Mouse (Mus musculus): ENCODE measurements around the gene Prss28. TPM values are rescaled to one million over a fixed set of nuclear protein-coding genes. Genes with fewer than 3 reads are reported as not detected.

Prss28 gene
- polyA plus RNA-seq, 1 experiment = not detected

DNA sequence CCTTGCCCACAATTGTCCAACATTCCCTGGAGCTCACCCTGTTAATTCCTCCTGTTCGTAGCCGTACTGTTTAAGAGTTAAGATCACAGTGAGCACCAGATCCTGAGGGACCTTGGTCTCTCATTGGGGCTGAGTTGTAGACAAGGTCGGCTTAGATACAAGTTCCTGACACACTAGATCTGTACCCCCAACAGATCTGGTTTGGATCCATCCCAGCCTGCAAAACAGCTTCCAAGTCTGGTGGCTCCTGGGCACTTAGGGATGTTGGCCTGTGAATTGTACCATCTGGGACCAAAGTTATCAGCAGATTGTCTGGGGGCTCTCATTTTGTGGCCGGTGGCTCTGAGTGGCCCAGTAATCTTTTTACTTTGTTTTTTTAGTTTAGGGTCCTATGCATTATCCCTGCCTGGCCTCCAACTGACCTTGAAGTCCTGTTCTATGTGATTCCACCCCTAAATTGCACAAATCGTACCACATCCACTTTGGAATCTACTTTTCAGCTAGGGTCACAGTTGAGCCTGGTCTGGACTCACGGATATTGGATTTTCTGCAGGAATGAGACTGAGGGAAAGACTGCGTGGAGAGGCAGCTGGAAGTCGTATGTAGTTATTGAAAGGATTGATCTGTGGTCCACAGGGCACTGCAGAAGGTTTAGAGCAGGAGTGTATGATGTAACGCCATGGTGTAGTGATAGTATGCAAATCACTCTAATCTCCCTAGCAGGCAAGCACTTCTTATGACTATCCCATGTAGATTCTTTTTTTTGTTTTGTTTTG is 33.7 kb upstream of the Prss28 start, which contains the start of gene Ube2i:
TSS of gene Ube2i (minus strand) at position 52 of the 776 bp plus-strand sequence.
- Histone ChIP-seq H3K36me3 (ENCODE audit: control insufficient read depth, insufficient read depth, low read length) (no peaks in the 10 kb centered on the region), H3K4me3 (ENCODE audit: low read depth, low read length) (peak within 1 kb of the TSS; percentile 88), H3K27me3 (ENCODE audit: control insufficient read depth, insufficient read depth, low read length) (no peaks in the 10 kb centered on the region), H3K27ac (ENCODE audit: insufficient read depth, low read depth, low read length) (peak within 1 kb of the TSS; percentile 99), H3K4me1 (ENCODE audit: control insufficient read depth, insufficient read depth, insufficient read length, low read length) (peaks cover 17% of the 10 kb centered on the region; the same call in 1 of the 2 replicates)
- WGBS = 79% methylated on average over 9 of the region's 9 CpGs
- TF ChIP-seq CTCF (IDR thresholded peaks at IDR 0.05; ENCODE audit: extremely low read depth, insufficient read length, insufficient replicate concordance, low read depth, low read length) (no peak), POLR2A (IDR thresholded peaks at IDR 0.05; ENCODE audit: low read depth, low read length) (no peak)

DNA sequence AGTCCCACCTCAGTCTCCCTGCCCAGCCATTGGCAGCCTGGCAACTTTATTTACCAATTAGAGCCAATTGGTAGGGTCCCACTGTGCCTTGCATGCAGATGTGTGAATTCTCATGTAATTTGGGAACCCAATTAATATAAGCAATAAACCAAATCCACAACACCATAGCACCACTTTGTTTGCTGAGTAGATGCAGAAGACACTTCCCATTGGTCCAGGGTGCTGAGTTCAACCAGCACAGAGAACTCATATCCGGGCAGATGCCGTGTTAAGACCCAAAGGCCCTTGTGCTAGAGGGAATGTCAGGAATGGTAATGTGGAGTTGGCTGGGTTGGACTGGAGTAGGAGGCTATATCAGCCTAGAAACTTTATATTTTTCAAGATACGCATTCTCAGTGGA is 32.6 kb upstream of the Prss28 start:
- H3K36me3 ChIP-seq (ENCODE audit: control insufficient read depth, insufficient read depth, low read length) = no peaks in the 10 kb centered on the region
- H3K4me1 ChIP-seq (ENCODE audit: control insufficient read depth, insufficient read depth, insufficient read length, low read length) = peaks cover 12% of the 10 kb centered on the region; the same call in 1 of the 2 replicates
- TF ChIP-seq POLR2A (IDR thresholded peaks at IDR 0.05; ENCODE audit: low read depth, low read length) = no peak
- H3K27ac ChIP-seq (ENCODE audit: insufficient read depth, low read depth, low read length) = no peak overlapping the region
- H3K27me3 ChIP-seq (ENCODE audit: control insufficient read depth, insufficient read depth, low read length) = no peaks in the 10 kb centered on the region
- no peak overlapping the region for H3K4me3 ChIP-seq (ENCODE audit: low read depth, low read length)
- 96% methylated on average over 3 of the region's 3 CpGs for WGBS

DNA sequence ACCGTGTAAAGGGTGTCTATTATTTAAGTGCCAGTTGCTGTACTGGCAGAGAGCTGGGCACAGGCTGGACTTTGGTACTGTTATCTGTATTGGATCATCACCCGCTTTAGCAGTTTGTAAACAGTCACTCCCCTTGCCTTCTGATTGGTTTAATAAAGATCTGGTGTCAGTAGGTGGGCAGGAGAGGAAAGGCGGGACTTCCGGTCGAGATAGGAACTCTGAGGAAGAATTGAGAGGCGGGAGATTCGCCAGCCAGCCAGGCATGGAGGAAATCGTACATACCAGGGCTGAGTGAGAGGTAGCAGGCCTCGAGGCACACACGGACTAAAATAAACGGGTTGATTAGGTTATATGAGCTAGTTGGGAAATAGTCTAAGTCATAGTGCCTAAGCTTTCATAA is 26.3 kb upstream of the Prss28 start:
- Histone ChIP-seq H3K4me3 (ENCODE audit: low read depth, low read length) (no peak overlapping the region), H3K27ac (ENCODE audit: insufficient read depth, low read depth, low read length) (peak overlapping the region; percentile 74; the same call in 1 of the 2 replicates), H3K27me3 (ENCODE audit: control insufficient read depth, insufficient read depth, low read length) (no peaks in the 10 kb centered on the region), H3K4me1 (ENCODE audit: control insufficient read depth, insufficient read depth, insufficient read length, low read length) (peaks cover 5% of the 10 kb centered on the region; the same call in 1 of the 2 replicates), H3K36me3 (ENCODE audit: control insufficient read depth, insufficient read depth, low read length) (no peaks in the 10 kb centered on the region)
- no peak for TF ChIP-seq POLR2A (IDR thresholded peaks at IDR 0.05; ENCODE audit: low read depth, low read length)
- no peak for TF ChIP-seq CTCF (IDR thresholded peaks at IDR 0.05; ENCODE audit: extremely low read depth, insufficient read length, insufficient replicate concordance, low read depth, low read length)
- 9% methylated on average over 11 of the region's 11 CpGs for whole genome bisulfite sequencing

DNA sequence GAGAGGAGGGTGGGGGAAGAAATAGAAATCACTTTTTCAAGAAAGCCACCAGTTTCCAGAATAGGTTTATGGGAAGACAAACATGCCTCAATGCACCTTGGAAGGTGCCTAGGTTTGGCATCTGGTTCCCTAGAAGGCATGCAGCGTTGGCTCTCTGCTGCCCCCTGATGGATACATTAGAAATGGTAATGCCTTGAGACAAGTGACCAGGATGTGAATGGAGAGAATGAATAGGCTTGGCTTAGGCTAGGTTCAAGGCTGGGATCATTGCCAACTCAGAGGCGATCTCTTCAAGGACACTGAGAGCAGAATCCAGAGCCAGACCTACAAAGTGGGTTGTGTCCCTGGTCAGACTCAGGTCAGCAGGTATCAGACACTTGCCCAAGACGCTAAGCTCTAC is 23.4 kb upstream of the Prss28 start:
- no peaks in the 10 kb centered on the region for H3K27me3 ChIP-seq (ENCODE audit: control insufficient read depth, insufficient read depth, low read length)
- H3K36me3 ChIP-seq (ENCODE audit: control insufficient read depth, insufficient read depth, low read length) = no peaks in the 10 kb centered on the region
- no peak overlapping the region for H3K27ac ChIP-seq (ENCODE audit: insufficient read depth, low read depth, low read length)
- H3K4me1 ChIP-seq (ENCODE audit: control insufficient read depth, insufficient read depth, insufficient read length, low read length) = peaks cover 5% of the 10 kb centered on the region; the same call in 1 of the 2 replicates
- TF ChIP-seq CTCF (IDR thresholded peaks at IDR 0.05; ENCODE audit: extremely low read depth, insufficient read length, insufficient replicate concordance, low read depth, low read length) (peak; percentile 90; the same call in 1 of the 2 replicates), POLR2A (IDR thresholded peaks at IDR 0.05; ENCODE audit: low read depth, low read length) (no peak)
- no peak overlapping the region for H3K4me3 ChIP-seq (ENCODE audit: low read depth, low read length)
- WGBS = 19% methylated on average over 3 of the region's 3 CpGs

DNA sequence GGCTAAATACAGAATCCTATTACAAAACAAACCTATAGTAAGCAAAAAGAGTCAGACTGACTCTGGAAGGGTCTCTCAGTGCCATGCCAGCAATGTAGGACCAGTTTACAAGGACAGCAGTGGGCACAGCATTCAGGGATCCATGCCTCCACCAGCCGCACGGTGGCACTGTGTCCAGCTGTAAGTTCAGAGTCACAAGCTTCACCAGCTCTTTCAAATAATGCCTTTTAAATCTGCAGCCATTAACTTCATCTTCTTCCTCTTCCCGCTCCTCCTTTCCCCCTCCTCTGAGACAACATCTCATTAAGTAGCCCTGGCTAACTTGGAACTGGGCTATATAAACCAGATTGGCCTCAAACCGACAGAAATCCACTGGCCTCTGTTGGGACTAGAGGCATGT is 19.6 kb upstream of the Prss28 start:
- Histone ChIP-seq H3K27ac (ENCODE audit: insufficient read depth, low read depth, low read length) (no peak overlapping the region), H3K4me1 (ENCODE audit: control insufficient read depth, insufficient read depth, insufficient read length, low read length) (no peaks in the 10 kb centered on the region), H3K27me3 (ENCODE audit: control insufficient read depth, insufficient read depth, low read length) (no peaks in the 10 kb centered on the region), H3K36me3 (ENCODE audit: control insufficient read depth, insufficient read depth, low read length) (no peaks in the 10 kb centered on the region), H3K4me3 (ENCODE audit: low read depth, low read length) (no peak overlapping the region)
- no peak for TF ChIP-seq POLR2A (IDR thresholded peaks at IDR 0.05; ENCODE audit: low read depth, low read length)
- peak; percentile 62; the same call in 1 of the 2 replicates for TF ChIP-seq CTCF (IDR thresholded peaks at IDR 0.05; ENCODE audit: extremely low read depth, insufficient read length, insufficient replicate concordance, low read depth, low read length)
- WGBS = 14% methylated on average over 4 of the region's 4 CpGs

DNA sequence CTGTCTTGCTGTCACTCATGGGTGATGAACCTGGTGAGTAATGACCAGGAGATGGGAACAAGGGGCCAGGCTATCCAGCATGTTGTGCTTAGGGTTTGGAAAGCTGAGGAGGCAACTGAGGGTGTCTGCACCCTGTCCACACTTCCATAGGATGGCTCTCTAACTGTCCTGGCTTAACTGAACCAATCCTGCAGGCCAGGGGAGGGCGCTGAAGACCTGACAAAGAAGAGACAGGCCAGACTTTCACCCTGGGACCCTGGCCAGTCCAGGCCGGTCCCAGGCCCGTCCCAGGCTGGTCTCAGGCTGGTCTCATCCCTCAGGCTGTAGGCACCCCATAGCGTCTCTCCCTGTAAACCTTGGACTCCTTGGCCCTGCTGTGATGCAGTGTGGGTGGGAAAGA is 18.0 kb upstream of the Prss28 start:
- WGBS = 28% methylated on average over 4 of the region's 4 CpGs
- no peaks in the 10 kb centered on the region for H3K27me3 ChIP-seq (ENCODE audit: control insufficient read depth, insufficient read depth, low read length)
- H3K27ac ChIP-seq (ENCODE audit: insufficient read depth, low read depth, low read length) = no peak overlapping the region
- no peaks in the 10 kb centered on the region for H3K36me3 ChIP-seq (ENCODE audit: control insufficient read depth, insufficient read depth, low read length)
- TF ChIP-seq POLR2A (IDR thresholded peaks at IDR 0.05; ENCODE audit: low read depth, low read length) (no peak), CTCF (IDR thresholded peaks at IDR 0.05; ENCODE audit: extremely low read depth, insufficient read length, insufficient replicate concordance, low read depth, low read length) (no peak)
- no peak overlapping the region for H3K4me3 ChIP-seq (ENCODE audit: low read depth, low read length)
- no peaks in the 10 kb centered on the region for H3K4me1 ChIP-seq (ENCODE audit: control insufficient read depth, insufficient read depth, insufficient read length, low read length)

DNA sequence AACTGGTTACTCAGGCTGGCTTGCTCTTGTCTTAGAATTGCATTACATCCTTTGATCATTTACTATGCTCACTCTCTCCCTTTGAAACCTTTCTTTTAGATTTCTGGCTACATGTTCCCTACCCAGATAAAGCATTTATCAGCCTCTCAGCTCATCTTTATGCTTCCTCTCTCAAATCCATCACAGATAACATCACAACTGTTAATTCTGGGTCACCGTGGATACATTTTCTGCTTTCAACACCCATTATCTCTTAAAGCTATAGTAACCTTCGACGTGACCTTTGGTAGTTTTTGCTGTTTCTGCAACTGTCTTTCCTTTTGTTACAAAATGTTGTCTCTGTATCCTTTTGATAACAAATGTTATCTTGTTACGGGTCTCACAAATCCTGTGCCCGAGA is 15.0 kb upstream of the Prss28 start:
- no peak for TF ChIP-seq POLR2A (IDR thresholded peaks at IDR 0.05; ENCODE audit: low read depth, low read length)
- no peak for TF ChIP-seq CTCF (IDR thresholded peaks at IDR 0.05; ENCODE audit: extremely low read depth, insufficient read length, insufficient replicate concordance, low read depth, low read length)
- no peaks in the 10 kb centered on the region for H3K36me3 ChIP-seq (ENCODE audit: control insufficient read depth, insufficient read depth, low read length)
- no peaks in the 10 kb centered on the region for H3K4me1 ChIP-seq (ENCODE audit: control insufficient read depth, insufficient read depth, insufficient read length, low read length)
- 45% methylated on average over 5 of the region's 5 CpGs for WGBS
- H3K27ac ChIP-seq (ENCODE audit: insufficient read depth, low read depth, low read length) = no peak overlapping the region
- H3K4me3 ChIP-seq (ENCODE audit: low read depth, low read length) = no peak overlapping the region
- H3K27me3 ChIP-seq (ENCODE audit: control insufficient read depth, insufficient read depth, low read length) = no peaks in the 10 kb centered on the region

All from small intestine, adult 2 months (tissue).